Comparison of ENCODE assay signal across 7 mouse cellular contexts in the genomic region with DNA sequence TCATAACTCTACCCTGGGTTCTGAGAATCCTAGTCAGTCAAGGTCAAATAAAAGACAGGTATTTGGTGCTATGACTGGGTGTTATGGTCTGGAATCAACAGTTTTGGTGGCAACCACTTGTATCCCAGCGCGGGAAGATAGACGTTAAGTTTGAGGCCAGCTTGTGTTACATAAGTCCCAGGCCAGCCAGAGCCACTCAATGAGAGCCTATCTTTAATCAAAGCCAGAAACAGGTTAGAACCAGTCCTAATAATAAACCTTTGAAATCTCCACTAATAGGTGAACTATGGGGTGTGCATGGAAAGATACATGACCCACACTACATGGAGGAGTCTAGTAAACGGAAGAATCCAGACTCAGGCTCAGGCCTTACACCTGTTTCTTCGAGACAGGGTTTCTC. TPM values are rescaled to one million over a fixed set of nuclear protein-coding genes. Genes with fewer than 3 reads are reported as not detected.
DNase-seq lines count a peak whose midpoint lies in the region; ATAC-seq lines count a peak whose summit lies in the region.

No protein-coding gene starts in this region.

- peaks cover 3% of the 10 kb centered on the region; the same call in 1 of the 2 replicates for H3K4me1 ChIP-seq in lung, embryonic 15.5 days
- peaks cover 5% of the 10 kb centered on the region; the same call in 1 of the 2 replicates for H3K4me1 ChIP-seq in forebrain, embryonic 14.5 days (ENCODE audit: control insufficient read depth, insufficient read depth, low read length)
- peaks cover 11% of the 10 kb centered on the region for H3K4me1 ChIP-seq in limb, embryonic 12.5 days (replicated peaks)
- no peaks in the 10 kb centered on the region; the same call in 1 of the 2 replicates for H3K4me1 ChIP-seq in stomach, embryonic 14.5 days (ENCODE audit: control insufficient read depth, insufficient read depth, low read length)

- H3K27ac ChIP-seq in lung, embryonic 15.5 days = no peak overlapping the region
- H3K27ac ChIP-seq in forebrain, embryonic 14.5 days (ENCODE audit: low read depth, low read length) = no peak overlapping the region
- H3K27ac ChIP-seq in limb, embryonic 12.5 days = no peak overlapping the region
- H3K27ac ChIP-seq in stomach, embryonic 14.5 days (ENCODE audit: low read length) = no peak overlapping the region

- WGBS in lung, embryonic 15.5 days = 58% methylated on average over 5 of the region's 5 CpGs
- 68% methylated on average over 5 of the region's 5 CpGs for WGBS in forebrain, embryonic 14.5 days
- WGBS in limb, embryonic 12.5 days = 56% methylated on average over 5 of the region's 5 CpGs
- 61% methylated on average over 5 of the region's 5 CpGs for WGBS in stomach, embryonic 14.5 days

- H3K9ac ChIP-seq in lung, embryonic 15.5 days = no peak overlapping the region
- H3K9ac ChIP-seq in forebrain, embryonic 14.5 days (ENCODE audit: low read length) = no peak overlapping the region; the same call in 1 of the 2 replicates
- H3K9ac ChIP-seq in limb, embryonic 12.5 days (replicated peaks) = no peak overlapping the region
- H3K9ac ChIP-seq in stomach, embryonic 14.5 days (replicated peaks; ENCODE audit: low read depth, low read length) = no peak overlapping the region

- H3K36me3 ChIP-seq in lung, embryonic 15.5 days = peaks cover 19% of the 10 kb centered on the region
- peaks cover 20% of the 10 kb centered on the region; the same call in 1 of the 2 replicates for H3K36me3 ChIP-seq in forebrain, embryonic 14.5 days (ENCODE audit: control insufficient read depth, insufficient read depth, low read length)
- H3K36me3 ChIP-seq in limb, embryonic 12.5 days = peaks cover 28% of the 10 kb centered on the region
- H3K36me3 ChIP-seq in stomach, embryonic 14.5 days (ENCODE audit: control insufficient read depth, insufficient read depth, low read length) = peaks cover 21% of the 10 kb centered on the region

- no peak; the same call in 1 of the 2 replicates for ATAC-seq in lung, embryonic 15.5 days (ENCODE audit: borderline replicate concordance, extremely low read depth, low FRiP score, low TSS enrichment)
- 0 out of 2 replicates have a peak, but pooled peaks have one; percentile 7 for ATAC-seq in forebrain, embryonic 14.5 days
- no peak for ATAC-seq in limb, embryonic 12.5 days (ENCODE audit: insufficient number of reproducible peaks, insufficient read depth, low FRiP score, low TSS enrichment, low read depth)
- ATAC-seq in stomach, embryonic 14.5 days (ENCODE audit: insufficient number of reproducible peaks, insufficient read depth, low FRiP score, low read depth) = no peak

- no peaks in the 10 kb centered on the region for H3K9me3 ChIP-seq in lung, embryonic 15.5 days
- no peaks in the 10 kb centered on the region for H3K9me3 ChIP-seq in forebrain, embryonic 14.5 days (replicated peaks; ENCODE audit: control insufficient read depth, low read length)
- no peaks in the 10 kb centered on the region for H3K9me3 ChIP-seq in limb, embryonic 12.5 days
- no peaks in the 10 kb centered on the region for H3K9me3 ChIP-seq in stomach, embryonic 14.5 days (ENCODE audit: control insufficient read depth, low read depth, low read length)

- 0 out of 2 replicates have a peak overlapping the region, but pooled peaks have one; percentile 39 for H3K4me3 ChIP-seq in lung, embryonic 15.5 days
- peak overlapping the region; percentile 34 for H3K4me3 ChIP-seq in forebrain, embryonic 14.5 days (ENCODE audit: low read depth, low read length)
- H3K4me3 ChIP-seq in limb, embryonic 12.5 days (replicated peaks) = peak overlapping the region; percentile 29
- peak overlapping the region; percentile 31 for H3K4me3 ChIP-seq in stomach, embryonic 14.5 days (ENCODE audit: low read depth, low read length)

- no peak for DNase-seq in lung, postnatal 36 days
- DNase-seq in forebrain, embryonic 14.5 days (ENCODE audit: low spot score) = no peak
- no peak for DNase-seq in testis, postnatal 10 days (ENCODE audit: low spot score)
- DNase-seq in layer of hippocampus, postnatal 36 days = no peak

- peak overlapping the region; percentile 71 for H3K4me2 ChIP-seq in lung, embryonic 15.5 days
- H3K4me2 ChIP-seq in forebrain, embryonic 14.5 days (ENCODE audit: low read length) = peak overlapping the region; percentile 63
- peak overlapping the region; percentile 59 for H3K4me2 ChIP-seq in limb, embryonic 12.5 days
- peak overlapping the region; percentile 69 for H3K4me2 ChIP-seq in stomach, embryonic 14.5 days (replicated peaks; ENCODE audit: low read depth, low read length)

- no peaks in the 10 kb centered on the region for H3K27me3 ChIP-seq in lung, embryonic 15.5 days
- H3K27me3 ChIP-seq in forebrain, embryonic 14.5 days (replicated peaks; ENCODE audit: control insufficient read depth, insufficient read depth, low read length) = no peaks in the 10 kb centered on the region
- no peaks in the 10 kb centered on the region for H3K27me3 ChIP-seq in limb, embryonic 12.5 days
- H3K27me3 ChIP-seq in stomach, embryonic 14.5 days (ENCODE audit: control insufficient read depth, insufficient read depth, low read length) = no peaks in the 10 kb centered on the region

RNA-seq across cellular contexts. Expression of a gene that starts 0.5 kb away (rescaled TPM):
- 1.1 and 1.2 TPM in 2 replicates for polyA plus RNA-seq in lung, embryonic 15.5 days (2015; fragmentation: Nextera tagmentation; extraction: Ambion mirVana)
- polyA plus RNA-seq in forebrain, embryonic 14.5 days (2014; fragmentation: Nextera tagmentation; extraction: Ambion mirVana) = 1.4 and 1.6 TPM in 2 replicates
- polyA plus RNA-seq in limb, embryonic 12.5 days (2016; fragmentation: Nextera tagmentation; extraction: Ambion mirVana) = 0.45 and 0.51 TPM in 2 replicates
- 0.87 and 0.91 TPM in 2 replicates for polyA plus RNA-seq in stomach, embryonic 14.5 days (2014; fragmentation: Nextera tagmentation; extraction: Ambion mirVana)
- 1 to 10 TPM; 4.0 to 4.7 TPM for total RNA-seq in layer of hippocampus, postnatal 36 days (2021)

RNA-seq across cellular contexts. Expression of a gene that starts 14.4 kb away (rescaled TPM):
- polyA plus RNA-seq in lung, embryonic 15.5 days (2015; fragmentation: Nextera tagmentation; extraction: Ambion mirVana) = 21.0 and 22.6 TPM in 2 replicates
- polyA plus RNA-seq in forebrain, embryonic 14.5 days (2014; fragmentation: Nextera tagmentation; extraction: Ambion mirVana) = 9.3 and 11.3 TPM in 2 replicates
- polyA plus RNA-seq in limb, embryonic 12.5 days (2016; fragmentation: Nextera tagmentation; extraction: Ambion mirVana) = 32.3 and 33.7 TPM in 2 replicates
- polyA plus RNA-seq in stomach, embryonic 14.5 days (2014; fragmentation: Nextera tagmentation; extraction: Ambion mirVana) = 16.4 and 20.6 TPM in 2 replicates
- total RNA-seq in layer of hippocampus, postnatal 36 days (2021) = 1 to 10 TPM; 5.0 to 6.8 TPM

RNA-seq across cellular contexts. Expression of a gene that starts 14.5 kb away (rescaled TPM):
- polyA plus RNA-seq in lung, embryonic 15.5 days (2015; fragmentation: Nextera tagmentation; extraction: Ambion mirVana) = 21.9 and 24.6 TPM in 2 replicates
- 16.9 and 23.2 TPM in 2 replicates for polyA plus RNA-seq in forebrain, embryonic 14.5 days (2014; fragmentation: Nextera tagmentation; extraction: Ambion mirVana)
- 32.1 and 34.9 TPM in 2 replicates for polyA plus RNA-seq in limb, embryonic 12.5 days (2016; fragmentation: Nextera tagmentation; extraction: Ambion mirVana)
- 22.2 and 23.9 TPM in 2 replicates for polyA plus RNA-seq in stomach, embryonic 14.5 days (2014; fragmentation: Nextera tagmentation; extraction: Ambion mirVana)
- 10 to 100 TPM; 31.6 to 35.3 TPM for total RNA-seq in layer of hippocampus, postnatal 36 days (2021)

RNA-seq across cellular contexts. Expression of a gene that starts 30.2 kb away (rescaled TPM):
- polyA plus RNA-seq in lung, embryonic 15.5 days (2015; fragmentation: Nextera tagmentation; extraction: Ambion mirVana) = 2,081 and 2,182 TPM in 2 replicates
- polyA plus RNA-seq in forebrain, embryonic 14.5 days (2014; fragmentation: Nextera tagmentation; extraction: Ambion mirVana) = 1,359 and 1,743 TPM in 2 replicates
- polyA plus RNA-seq in limb, embryonic 12.5 days (2016; fragmentation: Nextera tagmentation; extraction: Ambion mirVana) = 2,195 and 2,268 TPM in 2 replicates
- 2,694 and 2,736 TPM in 2 replicates for polyA plus RNA-seq in stomach, embryonic 14.5 days (2014; fragmentation: Nextera tagmentation; extraction: Ambion mirVana)
- total RNA-seq in layer of hippocampus, postnatal 36 days (2021) = 100 to 1,000 TPM; 464 to 470 TPM
